Mouse (Mus musculus): ENCODE results near the gene Polr3c. TPM values are rescaled to one million over a fixed set of nuclear protein-coding genes. Genes with fewer than 3 reads are reported as not detected.
A peak's percentile ranks its signal among the peaks of the same experiment; 100 is the strongest.

Gene Polr3c
- polyA plus RNA-seq, 1 experiment from 2014 or later, result 11.6 TPM

- TF ChIP-seq EP300 (IDR thresholded peaks at IDR 0.05; ENCODE audit: low read depth) (no peak), CTCF (IDR thresholded peaks at IDR 0.05; ENCODE audit: low read depth) (no peak)
- H3K4me3 ChIP-seq (ENCODE audit: low read depth, low read length), result no peak overlapping the region
- H3K9ac ChIP-seq (replicated peaks), result no peak overlapping the region
- H3K4me2 ChIP-seq (ENCODE audit: low read depth, low read length), result no peak overlapping the region
- no peak for ATAC-seq
- no peaks in the 10 kb centered on the region for H3K4me1 ChIP-seq (ENCODE audit: insufficient read depth)
- H3K27ac ChIP-seq (ENCODE audit: low read depth), result no peak overlapping the region
- H3K9me3 ChIP-seq (ENCODE audit: low read length), result no peaks in the 10 kb centered on the region
- H3K27me3 ChIP-seq (ENCODE audit: insufficient read depth, low read length), result peaks cover 15% of the 10 kb centered on the region
- WGBS (ENCODE audit: insufficient replicate concordance), result 67% methylated on average over 3 of the region's 3 CpGs
- DNase-seq, result no peak
- H3K36me3 ChIP-seq (replicated peaks; ENCODE audit: insufficient read depth, low read length), result no peaks in the 10 kb centered on the region
These were observed 51.7 kb downstream of the Polr3c start for GRCm38 (mm10) chr3:96675690-96676089.

GRCm38 (mm10) chr3:96675171-96675570 lies 52.3 kb downstream of the Polr3c start:
- H3K4me2 ChIP-seq (ENCODE audit: low read depth, low read length), result no peak overlapping the region
- no peak for DNase-seq
- WGBS (ENCODE audit: insufficient replicate concordance), result 58% methylated on average over 3 of the region's 3 CpGs
- no peak overlapping the region for H3K9ac ChIP-seq (replicated peaks)
- H3K9me3 ChIP-seq (ENCODE audit: low read length), result no peaks in the 10 kb centered on the region
- peaks cover 17% of the 10 kb centered on the region for H3K27me3 ChIP-seq (ENCODE audit: insufficient read depth, low read length)
- no peak overlapping the region for H3K4me3 ChIP-seq (ENCODE audit: low read depth, low read length)
- no peaks in the 10 kb centered on the region for H3K36me3 ChIP-seq (replicated peaks; ENCODE audit: insufficient read depth, low read length)
- peaks cover 4% of the 10 kb centered on the region for H3K4me1 ChIP-seq (ENCODE audit: insufficient read depth)
- no peak for TF ChIP-seq EP300 (IDR thresholded peaks at IDR 0.05; ENCODE audit: low read depth)
- TF ChIP-seq CTCF (IDR thresholded peaks at IDR 0.05; ENCODE audit: low read depth), result no peak
- ATAC-seq, result no peak
- H3K27ac ChIP-seq (ENCODE audit: low read depth), result no peak overlapping the region

GRCm38 (mm10) chr3:96674442-96674841 lies 53.0 kb downstream of the Polr3c start:
- WGBS (ENCODE audit: insufficient replicate concordance), result 73% methylated on average over 8 of the region's 8 CpGs
- no peak for DNase-seq
- Histone ChIP-seq H3K4me2 (ENCODE audit: low read depth, low read length) (no peak overlapping the region), H3K4me1 (ENCODE audit: insufficient read depth) (peaks cover 4% of the 10 kb centered on the region), H3K9ac (replicated peaks) (no peak overlapping the region), H3K27ac (ENCODE audit: low read depth) (no peak overlapping the region), H3K9me3 (ENCODE audit: low read length) (no peaks in the 10 kb centered on the region), H3K27me3 (ENCODE audit: insufficient read depth, low read length) (peaks cover 16% of the 10 kb centered on the region), H3K4me3 (ENCODE audit: low read depth, low read length) (no peak overlapping the region), H3K36me3 (replicated peaks; ENCODE audit: insufficient read depth, low read length) (no peaks in the 10 kb centered on the region)
- TF ChIP-seq EP300 (IDR thresholded peaks at IDR 0.05; ENCODE audit: low read depth) (no peak), CTCF (IDR thresholded peaks at IDR 0.05; ENCODE audit: low read depth) (no peak)
- no peak for ATAC-seq

- Histone ChIP-seq H3K9ac (replicated peaks) (no peak overlapping the region), H3K36me3 (replicated peaks; ENCODE audit: insufficient read depth, low read length) (no peaks in the 10 kb centered on the region), H3K27ac (ENCODE audit: low read depth) (no peak overlapping the region), H3K4me1 (ENCODE audit: insufficient read depth) (peaks cover 4% of the 10 kb centered on the region), H3K4me3 (ENCODE audit: low read depth, low read length) (no peak overlapping the region), H3K9me3 (ENCODE audit: low read length) (no peaks in the 10 kb centered on the region), H3K4me2 (ENCODE audit: low read depth, low read length) (no peak overlapping the region), H3K27me3 (ENCODE audit: insufficient read depth, low read length) (peaks cover 19% of the 10 kb centered on the region)
- TF ChIP-seq EP300 (IDR thresholded peaks at IDR 0.05; ENCODE audit: low read depth) (no peak), CTCF (IDR thresholded peaks at IDR 0.05; ENCODE audit: low read depth) (no peak)
- WGBS (ENCODE audit: insufficient replicate concordance), result 72% methylated on average over 4 of the region's 4 CpGs
- ATAC-seq (no peak), DNase-seq (no peak)
These were observed 53.9 kb downstream of the Polr3c start for GRCm38 (mm10) chr3:96673514-96673913.

GRCm38 (mm10) chr3:96671519-96671918 lies 55.9 kb downstream of the Polr3c start:
- ATAC-seq (no peak), DNase-seq (no peak)
- WGBS (ENCODE audit: insufficient replicate concordance), result 88% methylated on average over 5 of the region's 5 CpGs
- Histone ChIP-seq H3K9ac (replicated peaks) (no peak overlapping the region), H3K27me3 (ENCODE audit: insufficient read depth, low read length) (peaks cover 19% of the 10 kb centered on the region), H3K4me1 (ENCODE audit: insufficient read depth) (peaks cover 4% of the 10 kb centered on the region), H3K4me3 (ENCODE audit: low read depth, low read length) (no peak overlapping the region), H3K4me2 (ENCODE audit: low read depth, low read length) (no peak overlapping the region), H3K9me3 (ENCODE audit: low read length) (no peaks in the 10 kb centered on the region), H3K27ac (ENCODE audit: low read depth) (no peak overlapping the region), H3K36me3 (replicated peaks; ENCODE audit: insufficient read depth, low read length) (no peaks in the 10 kb centered on the region)
- no peak for TF ChIP-seq EP300 (IDR thresholded peaks at IDR 0.05; ENCODE audit: low read depth)
- TF ChIP-seq CTCF (IDR thresholded peaks at IDR 0.05; ENCODE audit: low read depth), result no peak

GRCm38 (mm10) chr3:96669727-96670468 lies 57.5 kb downstream of the Polr3c start, which contains the start of gene Ankrd35:
TSS of gene Ankrd35 (plus strand) at chr3:96670131.
- TF ChIP-seq CTCF (IDR thresholded peaks at IDR 0.05; ENCODE audit: low read depth) (peak; percentile 47), EP300 (IDR thresholded peaks at IDR 0.05; ENCODE audit: low read depth) (no peak)
- 4% methylated on average over 35 of the region's 35 CpGs for WGBS (ENCODE audit: insufficient replicate concordance)
- peak within 1 kb of the TSS; percentile 78 for H3K4me2 ChIP-seq (ENCODE audit: low read depth, low read length)
- H3K27ac ChIP-seq (ENCODE audit: low read depth), result no peak within 1 kb of the TSS
- H3K27me3 ChIP-seq (ENCODE audit: insufficient read depth, low read length), result peaks cover 19% of the 10 kb centered on the region
- H3K9me3 ChIP-seq (ENCODE audit: low read length), result no peaks in the 10 kb centered on the region
- DNase-seq, result peak; percentile 90
- H3K36me3 ChIP-seq (replicated peaks; ENCODE audit: insufficient read depth, low read length), result no peaks in the 10 kb centered on the region
- peak; percentile 99 for ATAC-seq
- peaks cover 4% of the 10 kb centered on the region for H3K4me1 ChIP-seq (ENCODE audit: insufficient read depth)
- H3K9ac ChIP-seq (replicated peaks), result 0 out of 2 replicates have a peak within 1 kb of the TSS, but pooled peaks have one; percentile 18
- H3K4me3 ChIP-seq (ENCODE audit: low read depth, low read length), result peak within 1 kb of the TSS; percentile 42
